Mouse (Mus musculus): Measurements from ENCODE around the gene Tmem132b.

DNA sequence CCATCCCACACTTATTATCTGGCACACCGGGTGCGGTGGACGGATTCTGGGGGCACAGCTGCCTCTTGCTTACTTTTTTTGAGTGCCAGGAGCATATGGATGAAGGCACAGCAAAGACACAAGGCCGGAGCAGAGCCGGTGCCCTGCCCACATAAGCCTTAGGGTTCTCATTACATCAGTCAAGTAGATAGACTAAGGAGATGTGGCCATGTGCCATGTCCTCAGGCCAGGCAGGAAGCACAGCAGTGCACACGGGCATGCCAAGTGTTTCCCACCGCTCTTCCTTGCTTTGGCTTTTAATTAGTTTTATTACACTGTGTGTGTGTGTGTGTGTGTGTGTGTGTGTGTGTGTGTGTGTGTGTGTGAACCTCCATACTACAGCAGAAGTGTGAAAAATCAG, 80.9 kb downstream of the Tmem132b start:
- no peak for TF ChIP-seq CTCF (IDR thresholded peaks at IDR 0.05; ENCODE audit: low read depth)
- TF ChIP-seq EP300 (optimal IDR thresholded peaks at IDR 0.05): no peak

All from stomach, postnatal 0 days (tissue).